Mouse (Mus musculus) spleen, postnatal 4 days (tissue): Measurements from ENCODE around the gene Kif26b.

Experiments
- DNase-seq, 2 experiments: peaks; one replicate each; pipeline ENCODE4 v3.0.0; 2022; ENCODE audit warnings: low spot score in 2 of 2

Gene Kif26b

DNA sequence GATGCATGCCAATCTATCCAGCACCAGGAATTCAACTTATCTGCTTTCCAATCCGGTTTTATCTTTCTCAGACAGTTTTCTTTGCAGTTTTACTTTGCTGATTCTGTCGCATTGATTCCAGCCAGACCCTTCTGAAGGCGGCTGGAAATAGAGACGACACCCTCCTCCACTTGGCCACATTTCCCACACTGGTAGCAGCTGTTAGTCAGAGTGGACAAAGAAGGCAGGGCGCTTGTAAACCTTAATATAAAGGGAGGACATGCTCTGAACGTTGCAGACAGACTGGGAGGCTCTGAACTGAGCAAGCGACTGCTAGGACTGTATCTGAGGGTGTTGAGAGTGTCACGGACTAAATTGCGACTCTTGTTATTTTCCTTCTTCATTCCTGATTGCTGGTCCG is 11.3 kb downstream of the Kif26b start:
- DNase-seq: no peak

DNA sequence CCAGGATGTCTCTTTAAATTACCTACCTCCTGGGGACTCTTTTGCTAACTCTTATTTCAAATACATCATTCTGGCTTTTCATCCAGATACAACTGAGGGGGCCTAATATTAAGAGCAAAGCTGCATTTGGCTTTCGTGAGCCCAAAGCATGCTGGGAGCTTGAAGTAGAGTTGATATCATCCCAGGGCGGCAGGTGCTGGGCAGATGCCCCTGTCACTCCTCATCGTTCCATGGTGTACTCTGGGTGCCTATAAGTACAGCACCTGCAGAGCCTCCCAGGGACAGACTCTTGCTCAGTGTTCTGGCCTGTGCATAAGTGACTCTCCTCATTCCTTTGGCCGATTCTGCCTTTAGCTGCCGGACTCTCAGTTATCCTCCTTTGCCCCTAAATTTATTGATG is 13.5 kb downstream of the Kif26b start:
- DNase-seq: no peak

DNA sequence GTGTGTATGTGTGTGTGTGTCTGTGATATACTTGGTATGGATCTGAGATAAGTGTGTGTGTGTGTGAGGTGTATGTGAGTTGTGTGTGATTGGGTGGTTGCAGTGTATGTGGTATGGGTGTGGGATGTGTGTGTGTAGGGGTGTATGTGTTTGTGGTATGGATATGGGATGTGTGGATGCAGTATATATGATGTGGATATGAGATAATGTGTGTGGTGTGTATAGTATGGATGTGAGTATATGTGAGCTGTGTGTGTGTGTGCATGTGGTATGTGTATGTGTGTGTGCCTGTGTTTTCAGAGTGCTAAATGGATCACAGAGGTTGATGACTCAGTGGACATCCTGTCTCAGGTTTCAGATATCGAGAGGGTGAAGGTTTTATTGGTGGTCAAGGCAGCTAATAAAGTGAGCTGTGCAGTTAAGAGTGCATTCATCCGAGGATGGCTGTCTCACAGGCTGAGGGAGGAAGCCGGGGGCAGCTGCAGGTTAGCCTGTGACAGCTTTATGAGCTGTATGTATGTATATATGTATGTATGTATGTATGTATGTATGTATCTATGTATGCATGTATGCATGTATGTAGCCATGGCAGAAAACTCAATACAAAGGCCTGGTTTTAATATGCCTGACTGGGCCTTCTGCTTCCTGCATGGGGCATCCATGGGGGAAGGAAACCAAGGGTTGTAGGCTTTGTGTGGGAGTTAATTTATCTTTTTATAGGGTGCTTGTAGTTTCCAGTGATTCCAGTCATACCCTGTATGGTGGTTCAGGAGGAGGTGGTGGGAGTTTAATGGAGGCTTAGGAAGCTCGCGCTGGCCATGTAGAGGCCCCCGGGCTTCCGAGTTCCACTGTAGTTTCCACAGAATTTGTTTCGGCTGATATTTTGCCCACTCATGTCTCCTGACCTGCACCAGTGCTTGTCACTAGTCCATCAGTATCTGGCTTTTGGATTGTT is 14.3 kb downstream of the Kif26b start:
- DNase-seq: no peak

DNA sequence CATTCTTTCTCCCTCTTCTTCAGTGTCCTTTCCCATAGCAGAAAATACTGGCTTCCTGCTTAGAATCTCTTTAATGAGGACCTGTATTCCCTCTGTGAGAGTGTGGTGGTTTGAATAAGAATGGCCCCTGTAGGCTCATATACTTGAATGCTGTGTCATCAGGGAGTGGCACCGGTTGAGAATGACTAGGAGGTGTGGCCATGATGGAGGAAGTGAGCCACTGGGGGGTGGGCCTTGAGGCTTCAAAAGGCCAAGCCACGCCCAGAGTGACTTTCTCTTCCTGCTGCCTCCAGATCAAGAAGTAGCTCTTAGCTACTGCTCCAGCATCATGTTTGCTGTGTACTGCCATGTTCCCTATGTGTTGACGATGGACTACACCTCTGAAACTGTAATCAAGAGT is 15.7 kb downstream of the Kif26b start:
- DNase-seq: no peak

DNA sequence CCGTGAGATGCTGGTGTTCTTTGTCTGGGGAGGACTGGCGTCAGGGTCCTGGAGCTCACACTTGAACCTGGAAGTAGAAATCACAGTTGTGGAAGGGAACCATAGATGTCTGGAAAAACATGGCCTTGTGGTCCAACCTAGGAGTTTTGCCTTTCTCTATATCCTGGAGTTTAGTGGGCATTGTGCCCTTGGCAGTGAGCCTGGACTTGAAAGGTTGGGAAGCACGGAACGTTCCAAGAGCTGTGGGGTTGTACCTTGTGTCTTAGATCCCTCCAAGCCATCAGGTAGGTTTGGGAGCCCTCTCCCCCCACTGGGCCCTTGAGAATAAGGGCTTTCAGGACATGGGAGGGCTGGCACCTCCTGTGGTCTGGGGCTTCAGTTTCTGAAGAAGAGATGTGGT is 20.7 kb downstream of the Kif26b start:
- no peak for DNase-seq

DNA sequence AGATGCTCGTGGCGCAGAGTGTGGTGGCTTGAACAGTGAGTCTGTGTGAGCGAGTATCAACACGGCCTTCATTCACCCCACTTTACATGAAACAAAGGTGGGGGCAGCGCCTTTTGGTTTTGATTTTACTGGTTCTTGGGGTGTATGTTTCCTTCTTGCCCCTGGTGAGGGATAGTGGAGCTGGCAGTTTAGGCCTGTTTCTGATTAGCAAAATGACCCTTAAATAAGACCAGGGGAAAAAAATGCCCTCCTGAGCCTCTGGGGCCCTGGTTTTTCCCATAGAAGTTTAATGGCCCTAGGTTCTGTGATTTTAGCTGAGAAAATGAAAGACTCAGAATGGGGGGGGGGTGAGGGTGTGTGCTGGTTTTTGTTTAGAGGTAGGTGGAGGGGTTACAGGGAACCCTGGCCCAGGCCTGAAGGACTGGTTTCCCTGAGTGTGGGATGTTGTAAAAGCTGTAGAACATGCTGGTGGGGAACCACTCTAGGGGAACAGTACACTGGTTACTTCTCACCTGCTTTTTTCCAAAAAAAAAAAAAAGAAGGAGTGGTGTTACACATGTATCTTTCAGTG is 21.6 kb downstream of the Kif26b start:
- no peak for DNase-seq

DNA sequence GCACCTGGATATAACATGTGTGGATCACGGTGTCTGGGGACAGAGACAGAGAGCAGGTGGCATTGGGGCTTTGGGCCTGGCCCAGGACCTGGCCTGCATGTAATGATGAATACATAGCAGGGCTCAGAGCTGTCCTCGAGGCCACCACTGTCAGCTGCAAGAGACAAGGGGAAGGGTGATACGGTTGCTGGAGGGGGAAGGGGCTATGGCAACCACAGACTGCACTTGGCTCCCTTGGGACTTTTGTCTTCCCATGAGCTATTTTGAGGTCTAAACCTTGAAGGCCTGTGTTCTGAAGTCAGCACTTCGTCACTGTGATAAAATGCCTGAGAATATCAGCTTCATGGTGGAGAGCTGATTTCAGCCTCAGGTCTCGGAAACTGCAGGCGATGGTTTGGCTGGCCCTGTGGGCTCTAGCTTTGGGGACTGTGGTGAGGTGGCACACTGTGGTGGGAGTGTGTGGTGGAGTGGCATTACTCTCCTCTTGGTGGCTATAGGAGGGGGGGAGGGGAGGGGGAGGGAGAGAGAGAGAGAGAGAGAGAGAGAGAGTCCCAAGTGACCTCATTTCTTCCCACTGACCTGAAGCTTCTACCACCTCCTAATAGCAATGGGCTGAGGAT is 23.5 kb downstream of the Kif26b start:
- DNase-seq: no peak

DNA sequence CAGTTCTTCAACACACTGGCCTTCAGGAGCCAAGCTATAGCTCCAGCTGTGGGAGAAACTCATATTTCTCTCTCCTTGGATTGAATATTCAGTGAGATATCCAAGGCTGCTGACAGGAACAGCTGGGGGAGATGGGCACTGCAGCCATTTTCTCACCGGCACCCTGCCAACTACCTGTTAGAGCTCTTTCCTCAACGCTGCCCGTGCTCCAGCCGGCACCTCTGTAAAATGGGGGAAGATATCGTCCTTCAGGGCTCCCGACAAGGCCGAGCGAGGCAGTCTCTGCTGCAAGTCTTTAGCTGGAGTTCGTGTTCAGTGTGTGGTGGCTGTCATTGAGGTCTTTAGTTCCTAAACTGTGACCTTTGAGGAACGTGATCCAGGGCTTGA is 24.0 kb downstream of the Kif26b start:
- no peak for DNase-seq

DNA sequence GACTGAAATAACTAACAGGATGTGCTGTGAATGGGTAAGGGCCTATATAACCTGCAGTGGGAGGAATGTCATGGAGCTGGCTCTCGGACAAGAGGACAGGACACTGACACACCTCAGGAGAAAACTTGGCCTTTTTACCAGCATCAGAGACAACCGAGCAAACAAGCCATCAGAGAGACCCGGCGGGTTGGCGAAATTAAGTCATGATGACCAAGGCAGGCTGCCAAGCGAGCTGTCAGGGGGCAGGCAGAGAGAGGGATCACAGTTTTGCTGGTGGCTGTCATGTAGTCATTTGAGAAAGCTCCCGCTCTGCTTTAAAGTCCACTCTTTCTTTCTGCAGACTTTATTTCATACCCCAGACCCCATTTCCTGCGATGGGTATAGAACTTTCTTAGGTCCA is 27.3 kb downstream of the Kif26b start:
- DNase-seq: no peak

DNA sequence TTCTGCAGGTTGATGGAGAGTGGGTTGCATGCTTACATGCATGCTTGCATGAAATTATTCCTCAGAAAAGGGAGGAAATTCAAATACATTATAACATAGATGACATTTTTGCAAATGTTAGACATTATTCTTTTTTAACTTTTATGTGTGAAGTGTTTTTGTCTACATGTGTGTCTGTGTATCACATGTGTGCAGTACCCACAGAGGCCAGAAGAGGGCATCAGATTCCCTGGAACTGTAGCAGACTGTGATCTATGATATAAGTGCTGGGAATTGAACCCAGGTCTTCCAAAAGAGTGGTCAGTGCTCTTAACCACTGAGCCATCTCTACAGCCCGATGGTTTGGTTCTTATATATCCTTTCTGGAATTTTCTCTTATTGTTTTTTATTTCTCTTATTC is 31.1 kb downstream of the Kif26b start:
- no peak for DNase-seq

DNA sequence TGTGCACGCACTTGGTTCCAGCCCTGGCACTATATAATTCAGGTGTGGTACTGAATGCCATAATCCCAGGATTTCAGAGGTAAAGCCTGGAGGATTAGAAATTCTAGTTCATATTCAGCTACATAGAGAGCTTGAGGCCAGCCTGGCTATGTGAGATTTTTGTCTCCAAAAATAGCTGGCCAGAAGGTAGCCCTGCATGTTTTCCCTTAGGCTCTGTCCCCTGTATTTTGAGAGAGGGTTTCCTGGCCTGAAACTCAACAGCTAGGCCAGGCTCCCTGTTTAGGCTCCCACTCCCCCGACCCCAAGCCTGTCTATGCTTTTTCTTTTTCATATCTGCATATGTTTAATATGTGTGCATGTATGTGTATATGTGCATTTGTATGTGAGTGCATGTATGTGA is 34.9 kb downstream of the Kif26b start:
- no peak for DNase-seq

DNA sequence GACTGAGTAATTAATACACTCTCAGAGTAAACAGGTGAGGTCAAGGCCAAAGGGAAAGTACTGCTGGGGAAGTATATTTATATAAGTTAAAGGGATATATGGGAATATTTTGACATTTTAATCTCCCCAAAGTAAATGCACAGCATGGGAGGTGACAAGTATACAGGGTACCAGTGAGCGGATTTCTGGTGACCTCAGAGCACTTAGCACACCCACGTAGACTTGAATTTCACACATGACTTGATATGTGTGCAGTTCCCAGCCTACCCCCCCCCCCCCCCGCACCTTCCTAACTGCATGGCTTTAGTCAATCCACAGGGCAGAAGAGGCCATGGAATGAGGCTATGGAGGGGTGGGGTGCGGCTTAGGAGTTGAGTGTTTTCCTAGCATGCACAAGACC is 35.9 kb downstream of the Kif26b start:
- DNase-seq: no peak

DNA sequence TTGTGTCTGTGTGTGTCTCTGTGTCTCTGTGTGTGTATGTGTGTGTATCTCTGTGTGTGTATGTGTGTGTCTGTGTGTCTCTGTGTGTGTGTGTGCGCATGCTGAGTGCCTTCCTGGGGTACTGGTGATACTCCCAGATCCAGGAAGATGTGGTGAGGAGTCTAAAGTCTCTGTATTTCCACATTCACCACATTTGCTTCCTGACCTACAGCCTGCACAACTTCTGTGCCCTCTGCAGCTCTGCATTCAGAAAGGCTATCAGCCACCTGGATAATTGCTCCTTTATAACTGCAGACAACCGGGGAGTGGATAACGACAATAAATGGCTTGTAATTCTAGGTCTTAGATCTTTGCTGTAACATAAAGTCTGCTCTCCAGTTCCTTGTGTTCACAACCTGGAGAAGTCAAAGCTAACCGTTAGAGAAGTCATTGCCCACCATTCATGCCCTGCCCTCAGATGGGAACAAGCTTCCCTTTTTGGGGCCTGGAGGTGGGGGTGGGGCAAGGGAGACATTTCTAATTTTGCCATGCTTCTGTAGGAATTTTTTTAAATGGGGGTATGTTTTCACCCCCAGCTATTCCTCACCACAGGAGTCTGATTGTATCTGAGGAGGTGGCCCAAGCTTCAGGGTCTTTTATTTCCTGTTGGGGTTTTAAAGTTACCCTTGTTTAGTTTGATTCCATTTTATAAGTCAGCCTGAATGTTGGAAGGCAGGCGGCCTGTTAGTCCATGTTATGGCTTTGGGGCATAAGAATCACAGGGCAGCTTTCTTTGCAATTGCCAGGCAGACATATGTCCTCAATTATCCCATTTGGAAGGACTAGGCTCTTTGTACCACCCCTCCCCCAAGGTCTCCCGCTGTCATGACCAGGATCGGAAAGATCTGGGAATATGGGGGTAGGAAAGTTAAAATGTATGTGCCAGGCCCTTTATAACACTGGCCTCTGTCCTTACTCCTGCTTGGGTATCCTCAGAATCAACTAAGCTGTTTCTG is 39.9 kb downstream of the Kif26b start:
- DNase-seq: no peak

DNA sequence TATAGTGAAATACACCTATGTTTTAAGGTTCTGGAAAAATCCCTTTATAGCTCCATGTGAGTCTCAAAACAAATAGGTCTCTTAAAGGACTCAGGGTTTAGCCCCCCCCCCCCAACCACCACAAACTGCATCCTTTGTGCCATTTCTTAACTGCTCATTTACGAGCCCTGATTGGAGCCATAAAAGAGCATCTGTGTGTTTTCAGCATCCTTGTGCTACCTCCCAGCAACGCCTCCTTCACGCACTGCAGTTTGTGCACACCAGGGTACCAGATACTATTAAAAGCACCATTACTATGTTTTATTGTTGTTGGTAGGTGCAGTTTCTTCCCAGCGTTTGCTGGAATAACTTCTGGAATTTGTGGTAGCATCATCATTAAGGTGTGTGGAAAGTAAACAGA is 42.1 kb downstream of the Kif26b start:
- DNase-seq: no peak

DNA sequence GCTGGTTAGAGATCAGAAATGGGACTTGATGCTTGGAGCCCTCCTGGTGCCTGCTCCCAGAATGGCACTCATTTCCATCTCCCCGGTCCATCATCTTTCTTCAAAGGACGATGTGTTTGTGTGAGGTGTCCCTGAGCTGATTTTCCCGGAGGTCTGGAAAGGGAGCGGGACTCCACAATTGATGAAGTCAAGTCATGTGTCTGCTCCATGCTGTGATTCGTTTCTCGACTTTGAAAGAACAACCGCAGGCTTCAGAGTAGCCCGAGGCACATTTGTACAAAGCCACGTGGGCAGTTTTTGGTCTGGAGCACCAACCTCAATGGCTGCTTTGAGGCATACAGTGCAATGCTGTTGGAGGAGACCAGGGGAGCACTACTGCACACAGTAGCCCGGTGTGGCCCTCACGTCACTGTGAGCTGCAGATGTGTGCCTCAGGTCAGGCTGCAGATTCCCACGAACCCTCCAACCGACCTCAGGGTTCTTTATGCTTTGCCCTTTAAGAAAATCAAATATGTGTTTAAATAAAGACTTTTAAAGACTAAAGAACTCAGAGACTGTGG is 43.0 kb downstream of the Kif26b start:
- no peak for DNase-seq

DNA sequence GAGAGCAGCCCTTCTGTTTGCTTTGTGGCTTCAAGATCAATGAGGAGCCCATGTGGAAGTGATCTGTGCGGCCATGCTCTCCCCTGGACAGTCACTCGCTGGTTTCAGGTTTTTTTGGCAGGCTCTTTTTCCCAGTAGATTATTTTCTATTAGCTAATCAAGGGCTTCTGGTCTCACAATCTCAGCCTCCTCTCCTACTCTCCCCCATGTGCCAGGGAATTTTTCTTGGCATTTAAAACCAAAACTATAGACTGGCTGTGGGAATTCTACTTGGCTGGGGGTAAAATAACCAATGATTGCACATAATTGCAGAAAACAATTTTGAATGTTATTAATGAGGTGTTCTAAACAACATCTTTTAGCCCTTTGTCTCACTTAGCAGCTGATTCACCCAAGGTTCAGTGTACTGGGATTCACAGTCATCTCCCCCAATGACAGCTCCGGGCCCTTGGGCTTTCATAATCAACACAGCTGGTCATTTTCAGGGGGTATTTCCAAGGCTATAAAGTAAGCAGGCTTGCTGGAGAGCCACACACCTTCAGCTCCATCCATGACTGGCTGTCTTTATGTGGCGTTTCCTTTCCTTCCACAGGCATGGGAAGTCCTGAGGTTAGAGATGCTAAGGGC is 44.6 kb downstream of the Kif26b start:
- DNase-seq: no peak

DNA sequence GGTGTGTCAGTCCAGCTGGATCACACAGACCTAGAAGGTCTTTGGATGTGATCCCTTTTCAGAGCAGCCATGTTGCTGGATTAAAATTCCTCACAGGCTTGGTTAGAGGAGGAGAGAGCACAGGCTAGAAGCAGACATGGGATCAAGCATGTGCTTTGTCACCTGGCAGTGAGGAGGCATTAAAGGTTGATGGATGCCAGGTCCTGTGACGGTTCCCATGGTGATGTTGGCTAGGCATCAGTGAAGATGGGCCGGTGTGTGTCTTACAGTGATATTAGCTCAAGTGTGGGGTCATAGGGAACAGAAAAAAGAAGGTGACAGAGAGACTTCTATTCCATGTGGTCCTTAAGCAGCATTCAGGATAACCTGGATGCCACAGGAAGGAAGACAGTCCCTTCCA is 46.8 kb downstream of the Kif26b start:
- DNase-seq: no peak

DNA sequence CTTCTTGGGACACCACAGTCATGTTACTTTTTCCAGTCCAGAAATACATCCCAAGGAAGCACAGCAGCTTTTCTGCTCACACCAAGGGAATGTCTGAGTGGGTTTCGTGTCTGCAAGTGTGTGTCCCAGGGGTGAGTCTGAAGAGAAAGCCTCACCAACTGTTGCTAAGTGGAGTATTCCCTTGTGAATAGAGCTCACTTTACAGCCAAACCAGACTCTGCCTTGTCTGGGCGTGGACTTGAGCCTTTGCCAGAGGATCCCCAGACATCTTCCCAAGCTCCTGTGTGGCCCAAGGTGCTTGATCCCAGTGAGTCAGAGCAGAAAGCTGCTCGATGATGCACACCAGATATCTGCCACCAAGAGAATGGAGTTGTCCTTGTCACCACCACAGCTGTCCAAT is 48.0 kb downstream of the Kif26b start:
- no peak for DNase-seq

DNA sequence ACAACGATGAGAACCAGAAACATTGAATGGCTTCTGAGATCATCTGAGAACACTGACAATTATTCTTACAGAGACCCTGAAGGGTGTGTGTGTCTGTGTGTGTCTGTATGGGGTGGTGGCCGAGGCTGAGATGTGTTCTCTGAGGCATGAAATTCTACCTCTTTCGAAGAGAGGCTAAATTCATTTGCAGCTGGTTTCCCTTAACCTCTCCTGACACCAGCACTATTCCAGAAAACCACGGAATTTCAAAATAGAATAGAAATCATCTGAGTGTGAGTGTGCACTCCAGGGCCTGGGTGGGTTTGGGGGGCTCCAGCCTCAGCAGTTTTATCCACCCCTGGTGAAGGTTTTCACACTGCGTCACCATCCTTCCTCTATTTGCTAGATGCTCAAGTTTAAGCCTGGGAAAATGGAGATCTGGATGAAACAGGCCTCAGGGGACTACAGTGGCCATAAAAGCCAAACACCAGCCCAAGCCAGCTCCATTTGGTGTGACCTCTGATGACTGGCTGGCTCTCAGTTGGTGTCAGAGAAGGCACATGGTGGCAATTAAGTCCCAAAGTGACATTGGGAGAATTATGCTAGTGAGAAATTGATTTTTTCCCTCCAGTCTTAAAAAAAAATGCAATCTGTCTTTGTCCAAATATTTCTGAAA is 56.6 kb downstream of the Kif26b start:
- DNase-seq: no peak
